Mouse (Mus musculus) embryonic facial prominence, embryonic 12.5 days (tissue): ENCODE results near the gene Krtap1-5. TPM values are rescaled to one million over a fixed set of nuclear protein-coding genes. Genes with fewer than 3 reads are reported as not detected.

Experiments used
- ATAC-seq: fragments of 200-750 bp; cut with Nextera tagmentation; 2 replicates; pipeline ENCODE4 v1.8.0; 2017; ENCODE audit not compliant: insufficient number of reproducible peaks, insufficient read depth, low FRiP score, low TSS enrichment
- H3K27ac ChIP-seq: fragments of 300-500 bp; sonication (generic); 2 replicates; pipeline ENCODE4 v1.5.1; 2016; ENCODE audit warnings: mild to moderate bottlenecking
- H3K27me3 ChIP-seq: fragments of 300-500 bp; sonication (generic); 2 replicates; pipeline ENCODE4 v1.6.1; 2016; ENCODE audit warnings: mild to moderate bottlenecking, moderate library complexity
- H3K36me3 ChIP-seq: fragments of 300-500 bp; sonication (generic); 2 replicates; pipeline ENCODE4 v1.6.1; 2016; ENCODE audit warnings: mild to moderate bottlenecking
- H3K4me1 ChIP-seq: fragments of 300-500 bp; sonication (generic); 2 replicates; pipeline ENCODE4 v1.6.1; 2016
- H3K4me2 ChIP-seq: fragments of 300-500 bp; sonication (generic); replicated peaks from 2 replicates; pipeline ENCODE4 v1.6.1; 2016; ENCODE audit warnings: mild to moderate bottlenecking, moderate library complexity
- H3K4me3 ChIP-seq: fragments of 300-500 bp; sonication (generic); 2 replicates; pipeline ENCODE4 v1.5.1; 2016; ENCODE audit warnings: mild to moderate bottlenecking
- H3K9ac ChIP-seq: fragments of 300-500 bp; sonication (generic); 2 replicates; pipeline ENCODE4 v1.6.1; 2016; ENCODE audit warnings: mild to moderate bottlenecking, moderate library complexity
- H3K9me3 ChIP-seq: fragments of 300-500 bp; sonication (generic); 2 replicates; pipeline ENCODE4 v1.6.1; 2016; ENCODE audit warnings: mild to moderate bottlenecking, moderate library complexity
- WGBS: fragments of 180-500 bp; shearing (Covaris S2); methylation state at CpG from one replicate; pipeline ENCODE4 v1.1.7; 2016; 5-methylcytosine and 5-hydroxymethylcytosine counted together
- polyA plus RNA-seq: library from polyadenylated mRNA; unstranded; fragments of >200 nt; fragmentation: Nextera tagmentation; extraction: Ambion mirVana; gene quantifications from 2 replicates; pipeline ENCODE4 v1.2.1, GENCODE M21; 2016

The Krtap1-5 gene
- polyA plus RNA-seq, 1 experiment from 2014 or later, result not detected

DNA sequence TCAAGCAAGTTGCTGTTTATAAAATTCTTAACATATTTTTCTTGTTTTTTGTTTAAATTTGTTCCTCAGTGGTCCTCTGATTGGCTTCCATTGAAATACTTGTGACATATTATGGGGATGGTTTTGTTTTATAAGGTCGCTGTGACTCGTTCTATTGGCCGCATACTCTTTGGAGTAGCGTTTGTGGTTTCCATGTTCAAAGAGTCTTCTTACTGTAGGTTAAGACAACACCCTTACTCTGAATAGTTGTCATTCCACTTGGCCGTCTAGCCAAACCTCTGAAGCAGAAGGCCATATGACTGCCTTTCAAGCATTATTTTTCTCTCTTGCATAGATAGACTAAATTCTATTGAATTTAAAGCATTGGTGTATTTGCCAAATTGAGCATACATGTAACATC, 235 bp upstream of the Krtap1-5 start:
- Histone ChIP-seq H3K27me3 (no peaks in the 10 kb centered on the region), H3K36me3 (no peaks in the 10 kb centered on the region), H3K4me1 (no peaks in the 10 kb centered on the region), H3K9me3 (no peaks in the 10 kb centered on the region), H3K4me3 (no peak overlapping the region), H3K27ac (no peak overlapping the region), H3K9ac (no peak overlapping the region), H3K4me2 (no peak overlapping the region)
- ATAC-seq, result no peak
- WGBS, result 86% methylated on average over 5 of the region's 5 CpGs

- ATAC-seq, result no peak
- Histone ChIP-seq H3K4me3 (no peak overlapping the region), H3K9ac (no peak overlapping the region), H3K36me3 (no peaks in the 10 kb centered on the region), H3K27me3 (no peaks in the 10 kb centered on the region), H3K4me1 (no peaks in the 10 kb centered on the region), H3K27ac (no peak overlapping the region), H3K4me2 (peak overlapping the region; percentile 35), H3K9me3 (no peaks in the 10 kb centered on the region)
- WGBS, result 3% methylated on average over 7 of the region's 7 CpGs
Measured at GRCm38 (mm10) chr11:99574106-99574505, 6.7 kb downstream of the Krtap1-5 start.

- Histone ChIP-seq H3K4me1 (no peaks in the 10 kb centered on the region), H3K36me3 (no peaks in the 10 kb centered on the region), H3K27ac (no peak overlapping the region), H3K4me2 (no peak overlapping the region), H3K4me3 (no peak overlapping the region), H3K27me3 (no peaks in the 10 kb centered on the region), H3K9ac (no peak overlapping the region), H3K9me3 (no peaks in the 10 kb centered on the region)
- WGBS, result 66% methylated on average over 4 of the region's 4 CpGs
- ATAC-seq, result no peak
Measured at GRCm38 (mm10) chr11:99573164-99573563, 7.7 kb downstream of the Krtap1-5 start.

DNA sequence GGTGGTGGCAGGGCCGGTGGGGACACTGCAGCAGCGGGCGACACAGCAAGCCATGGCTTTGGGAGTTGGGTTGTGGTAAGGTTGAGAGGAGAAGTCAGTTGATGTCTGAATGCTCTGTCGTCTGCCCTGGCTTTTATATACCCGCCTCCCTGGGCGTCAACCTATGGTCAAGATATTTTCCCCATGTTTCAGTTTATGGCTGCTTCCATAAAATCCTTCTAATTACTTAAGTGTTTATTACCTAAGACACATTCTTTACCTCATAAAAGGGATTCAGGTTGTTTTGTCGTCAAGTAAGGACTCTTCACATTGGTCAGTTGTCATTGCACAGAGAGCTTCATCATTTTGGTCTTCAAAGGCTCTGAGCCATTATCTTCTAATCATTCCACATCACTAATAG, 14.3 kb downstream of the Krtap1-5 start, which contains the start of gene Krtap3-1:
Krtap3-1 (minus strand) TSS at position 101 of the 400 bp plus-strand sequence.
- Histone ChIP-seq H3K27me3 (no peaks in the 10 kb centered on the region), H3K4me1 (no peaks in the 10 kb centered on the region), H3K9ac (no peak within 1 kb of the TSS), H3K4me3 (no peak within 1 kb of the TSS), H3K27ac (no peak within 1 kb of the TSS), H3K36me3 (no peaks in the 10 kb centered on the region), H3K9me3 (no peaks in the 10 kb centered on the region), H3K4me2 (no peak within 1 kb of the TSS)
- WGBS, result 87% methylated on average over 7 of the region's 7 CpGs
- ATAC-seq, result no peak

DNA sequence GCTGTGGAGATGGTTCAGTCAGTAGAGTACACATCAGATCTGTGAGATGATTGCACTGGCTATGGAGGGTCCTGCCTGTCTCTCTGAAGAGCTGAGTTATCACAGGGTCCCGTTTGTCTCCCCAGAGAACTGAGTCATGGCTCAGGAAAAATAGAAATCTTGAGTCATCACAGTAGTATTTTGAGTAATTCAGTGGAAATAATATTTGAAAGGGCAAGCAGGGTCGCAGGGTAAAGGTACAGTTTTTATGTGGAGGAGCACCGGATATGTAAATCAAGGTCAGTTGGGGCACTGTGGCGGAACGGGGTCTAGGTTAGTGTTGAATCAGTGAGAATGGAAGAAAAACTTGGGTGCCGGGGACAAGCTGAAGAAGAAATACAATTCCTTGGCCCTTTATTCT, 18.2 kb downstream of the Krtap1-5 start:
- H3K9ac ChIP-seq, result no peak overlapping the region
- no peak overlapping the region for H3K27ac ChIP-seq
- H3K9me3 ChIP-seq, result no peaks in the 10 kb centered on the region
- no peak for ATAC-seq
- H3K4me2 ChIP-seq, result no peak overlapping the region
- H3K36me3 ChIP-seq, result no peaks in the 10 kb centered on the region
- H3K4me3 ChIP-seq, result no peak overlapping the region
- no peaks in the 10 kb centered on the region for H3K27me3 ChIP-seq
- no peaks in the 10 kb centered on the region for H3K4me1 ChIP-seq
- 80% methylated on average over 6 of the region's 6 CpGs for WGBS

DNA sequence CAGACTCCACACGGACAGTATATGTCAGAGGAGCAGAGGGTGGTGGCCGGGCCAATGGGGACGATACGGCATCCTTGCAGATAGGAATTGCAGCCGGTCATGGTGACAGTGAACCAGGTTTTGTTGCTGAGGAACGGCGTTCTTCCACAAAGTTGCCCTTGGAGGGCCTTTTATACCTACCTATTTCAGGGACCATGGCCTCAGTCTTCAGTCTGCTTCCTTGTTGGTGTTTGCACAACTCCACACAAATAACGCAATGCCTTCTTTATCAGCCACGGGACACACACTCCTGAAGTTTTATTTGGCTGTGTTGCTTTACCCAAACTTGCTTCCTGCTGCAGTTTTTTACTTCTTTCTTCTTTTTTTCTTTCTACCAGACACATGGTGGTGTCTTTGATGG, 21.4 kb downstream of the Krtap1-5 start, which contains the start of gene Gm11939:
Gm11939 (minus strand) TSS at position 101 of the 400 bp plus-strand sequence.
- Histone ChIP-seq H3K27ac (no peak within 1 kb of the TSS), H3K27me3 (no peaks in the 10 kb centered on the region), H3K36me3 (no peaks in the 10 kb centered on the region), H3K9me3 (no peaks in the 10 kb centered on the region), H3K4me2 (no peak within 1 kb of the TSS), H3K4me1 (no peaks in the 10 kb centered on the region), H3K4me3 (no peak within 1 kb of the TSS), H3K9ac (no peak within 1 kb of the TSS)
- WGBS, result 89% methylated on average over 9 of the region's 9 CpGs
- ATAC-seq, result no peak

- 68% methylated on average over 3 of the region's 3 CpGs for WGBS
- Histone ChIP-seq H3K27me3 (no peaks in the 10 kb centered on the region), H3K27ac (no peak overlapping the region), H3K4me2 (no peak overlapping the region), H3K4me1 (no peaks in the 10 kb centered on the region), H3K36me3 (no peaks in the 10 kb centered on the region), H3K9me3 (no peaks in the 10 kb centered on the region), H3K4me3 (no peak overlapping the region), H3K9ac (no peak overlapping the region)
- ATAC-seq, result no peak
Measured at GRCm38 (mm10) chr11:99557976-99558745, 22.7 kb downstream of the Krtap1-5 start.

DNA sequence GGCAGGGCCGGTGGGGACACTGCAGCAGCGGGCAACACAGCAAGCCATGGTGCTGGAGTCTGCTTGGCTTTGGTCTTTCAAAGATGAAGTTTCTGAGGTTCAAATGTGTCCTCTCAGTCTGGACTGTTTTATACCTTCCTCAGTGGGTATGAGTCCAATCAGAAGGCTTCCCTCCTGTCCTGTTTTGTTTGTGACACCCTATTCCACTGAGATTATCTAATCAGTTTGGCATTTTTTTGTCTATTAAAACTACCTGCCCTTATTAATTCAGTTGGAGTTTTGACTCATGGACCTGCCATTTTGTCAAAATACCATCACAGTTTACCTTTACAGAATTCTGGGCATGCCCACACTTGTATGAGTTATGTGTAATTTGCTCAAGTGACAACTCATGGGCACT, 24.1 kb downstream of the Krtap1-5 start, which contains the start of gene Krtap3-2:
Krtap3-2 (minus strand) TSS at position 101 of the 400 bp plus-strand sequence.
- H3K4me2 ChIP-seq, result no peak within 1 kb of the TSS
- no peaks in the 10 kb centered on the region for H3K36me3 ChIP-seq
- no peaks in the 10 kb centered on the region for H3K27me3 ChIP-seq
- no peaks in the 10 kb centered on the region for H3K9me3 ChIP-seq
- H3K27ac ChIP-seq, result no peak within 1 kb of the TSS
- no peak within 1 kb of the TSS for H3K9ac ChIP-seq
- H3K4me3 ChIP-seq, result no peak within 1 kb of the TSS
- 79% methylated on average over 2 of the region's 2 CpGs for WGBS
- no peaks in the 10 kb centered on the region for H3K4me1 ChIP-seq
- no peak for ATAC-seq

DNA sequence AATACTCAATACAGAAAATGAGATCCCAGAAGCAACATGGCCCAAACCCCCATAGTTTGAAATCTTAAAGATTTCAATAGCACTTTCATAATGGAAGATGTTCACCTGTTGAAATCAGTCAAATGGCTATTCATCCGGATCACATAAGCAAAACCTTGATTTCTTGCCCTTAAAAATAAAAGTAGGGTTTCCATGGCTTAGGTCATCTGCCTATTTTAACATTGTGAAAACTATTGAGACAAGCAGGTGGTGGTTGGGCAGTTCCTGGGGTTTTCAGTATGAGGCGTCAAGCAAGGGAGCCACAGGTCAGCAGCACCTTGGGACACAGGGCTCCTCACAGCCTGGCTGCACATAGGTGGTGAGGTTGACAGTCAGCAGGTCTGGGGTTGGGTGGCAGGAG, 24.6 kb downstream of the Krtap1-5 start:
- Histone ChIP-seq H3K36me3 (no peaks in the 10 kb centered on the region), H3K4me2 (no peak overlapping the region), H3K4me1 (no peaks in the 10 kb centered on the region), H3K27me3 (no peaks in the 10 kb centered on the region), H3K27ac (no peak overlapping the region), H3K4me3 (no peak overlapping the region), H3K9me3 (no peaks in the 10 kb centered on the region), H3K9ac (no peak overlapping the region)
- WGBS, result 81% methylated on average over 2 of the region's 2 CpGs
- no peak for ATAC-seq

DNA sequence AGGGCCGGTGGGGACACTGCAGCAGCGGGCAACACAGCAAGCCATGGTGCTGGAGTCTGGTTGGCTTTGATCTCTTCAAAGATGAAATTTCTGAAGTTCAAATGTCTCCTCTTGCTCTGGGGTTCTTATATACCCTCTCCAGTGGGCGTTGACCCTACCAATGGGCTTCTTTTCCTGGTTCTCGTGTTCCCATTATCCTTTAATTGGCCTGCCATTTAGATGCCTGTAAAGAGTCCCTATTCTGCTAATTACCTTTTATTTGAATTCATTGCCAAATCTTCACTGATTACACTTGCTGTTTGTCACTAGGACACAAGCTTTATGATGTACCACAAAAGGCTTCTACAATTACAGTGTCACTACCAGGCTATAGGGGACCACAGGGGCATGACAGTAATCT, 30.1 kb downstream of the Krtap1-5 start, which contains the start of gene Krtap3-3:
Krtap3-3 (minus strand) TSS at position 101 of the 400 bp plus-strand sequence.
- H3K4me1 ChIP-seq, result no peaks in the 10 kb centered on the region
- no peaks in the 10 kb centered on the region for H3K36me3 ChIP-seq
- H3K9ac ChIP-seq, result no peak within 1 kb of the TSS
- no peak within 1 kb of the TSS for H3K27ac ChIP-seq
- no peaks in the 10 kb centered on the region for H3K9me3 ChIP-seq
- H3K4me3 ChIP-seq, result no peak within 1 kb of the TSS
- no peak within 1 kb of the TSS for H3K4me2 ChIP-seq
- H3K27me3 ChIP-seq, result no peaks in the 10 kb centered on the region
- WGBS, result 72% methylated on average over 4 of the region's 4 CpGs
- no peak for ATAC-seq

DNA sequence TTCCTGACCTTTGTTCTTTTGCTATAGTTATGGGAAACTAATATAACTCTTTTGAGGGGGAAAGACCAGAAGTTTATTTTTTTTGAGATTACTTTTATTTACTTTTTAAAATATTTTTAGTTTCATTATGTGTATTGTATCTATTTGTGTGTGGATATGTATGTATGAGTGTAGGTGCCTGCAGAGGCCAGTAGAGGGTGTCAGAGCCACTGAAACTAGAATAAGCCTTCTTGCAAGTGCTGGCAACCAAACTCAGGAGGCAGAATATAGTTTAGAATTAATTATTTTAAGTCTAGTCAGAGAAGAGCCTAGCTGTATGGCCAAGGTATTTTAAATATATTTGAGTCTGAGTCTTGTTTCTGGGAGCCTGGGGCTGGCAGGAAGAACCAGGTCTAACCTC, 32.9 kb downstream of the Krtap1-5 start:
- Histone ChIP-seq H3K9ac (no peak overlapping the region), H3K27ac (no peak overlapping the region), H3K36me3 (no peaks in the 10 kb centered on the region), H3K4me3 (no peak overlapping the region), H3K27me3 (no peaks in the 10 kb centered on the region), H3K4me2 (no peak overlapping the region), H3K4me1 (no peaks in the 10 kb centered on the region), H3K9me3 (no peaks in the 10 kb centered on the region)
- no peak for ATAC-seq

GRCm38 (mm10) chr11:99539721-99540120, 41.1 kb downstream of the Krtap1-5 start:
- 41% methylated on average over 9 of the region's 9 CpGs for WGBS
- Histone ChIP-seq H3K27ac (no peak overlapping the region), H3K4me1 (no peaks in the 10 kb centered on the region)

More at GRCm38 (mm10) chr11:99539721-99540120, 41.1 kb downstream of the Krtap1-5 start:
- no peak for ATAC-seq
- no peaks in the 10 kb centered on the region for H3K36me3 ChIP-seq
- no peaks in the 10 kb centered on the region for H3K9me3 ChIP-seq
- H3K4me2 ChIP-seq, result no peak overlapping the region
- H3K4me3 ChIP-seq, result no peak overlapping the region
- H3K27me3 ChIP-seq, result no peaks in the 10 kb centered on the region
- H3K9ac ChIP-seq, result no peak overlapping the region
